ENCODE assay signal across 12 mouse cellular contexts in the genomic region with DNA sequence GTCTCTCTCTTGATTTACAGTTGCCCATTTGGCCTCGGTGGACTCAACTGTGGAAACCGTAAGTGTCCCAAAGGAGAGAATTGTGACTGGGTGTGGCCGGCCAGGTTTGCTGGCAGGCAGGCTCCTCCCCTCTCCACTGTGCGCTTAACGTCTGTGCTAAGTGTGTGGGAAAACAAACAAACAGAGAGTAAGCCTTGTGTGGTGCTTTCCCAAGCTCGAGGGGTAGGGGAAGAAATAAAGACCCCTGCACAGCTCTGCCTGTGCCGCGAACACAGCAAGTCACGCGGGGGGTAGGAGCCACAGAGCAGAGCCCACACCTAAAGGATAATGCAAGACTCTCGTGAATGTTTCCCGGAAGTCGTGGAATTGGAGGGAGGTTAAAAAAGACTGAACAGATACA. TPM values are rescaled to one million over a fixed set of nuclear protein-coding genes. Genes with fewer than 3 reads are reported as not detected.
DNase-seq lines count a peak whose midpoint lies in the region; ATAC-seq and TF ChIP-seq lines count a peak whose summit lies in the region.
"Had no signal": no experiment of that assay in that cellular context is flagged by ENCODE, and none has a peak within 500 bp of the region (broad histone marks: within the 10 kb centered on the region; RNA-seq: fewer than 3 reads in every experiment).

No protein-coding gene starts in this region.

- no peak for DNase-seq in heart, postnatal 0 days (ENCODE audit: low spot score)
- DNase-seq in heart, postnatal 4 days = no peak
- DNase-seq in G1E (ENCODE audit: low spot score) = no peak
- DNase-seq in large intestine, adult 2 months (ENCODE audit: low read depth, low spot score) = peak; percentile 65
- DNase-seq in urinary bladder, postnatal 10 days (ENCODE audit: low spot score) = no peak
- DNase-seq in frontal cortex, postnatal 10 days (ENCODE audit: low spot score in 2 of 2) = no peak
- DNase-seq in left cerebral cortex, postnatal 4 days = no peak
- DNase-seq: cerebellum, adult 8-10 months; heart, postnatal 36 days had no signal

- H3K4me2 ChIP-seq in heart, postnatal 0 days (ENCODE audit: low read depth, low read length) = peak overlapping the region; percentile 2; the same call in 1 of the 2 replicates

- H3K4me3 ChIP-seq in heart, postnatal 0 days (ENCODE audit: low read depth, low read length) = no peak overlapping the region
- H3K4me3 ChIP-seq in G1E (ENCODE audit: low read depth, low read length) = peak overlapping the region; percentile 65; the same call in 1 of the 2 replicates

- H3K9ac ChIP-seq in heart, postnatal 0 days (replicated peaks; ENCODE audit: low read depth, low read length) = no peak overlapping the region

- no peak for ATAC-seq in heart, postnatal 0 days (ENCODE audit: insufficient read depth, low read depth)
- ATAC-seq in G1E (ENCODE audit: extremely low read depth, insufficient number of reproducible peaks, low FRiP score, poor library complexity, severe bottlenecking) = no peak; the same call in 1 of the 2 replicates
- peak; percentile 24; the same call in 1 of the 2 replicates for ATAC-seq in megakaryocyte-erythroid progenitor cell, adult 5-6 weeks (replicated peaks; ENCODE audit: low FRiP score, low TSS enrichment, poor library complexity, severe bottlenecking)
- ATAC-seq: midbrain, embryonic 16.5 days had no signal

- TF ChIP-seq CTCF in heart, postnatal 0 days (IDR thresholded peaks at IDR 0.05; ENCODE audit: low read depth) = no peak
- no peak for TF ChIP-seq CTCF in G1E (IDR thresholded peaks at IDR 0.05; ENCODE audit: low read depth, low read length)

- no peak overlapping the region for H3K27ac ChIP-seq in heart, postnatal 0 days (ENCODE audit: low read depth)

- no peaks in the 10 kb centered on the region for H3K27me3 ChIP-seq in heart, postnatal 0 days (ENCODE audit: control insufficient read depth, insufficient read depth, low read length)
- H3K27me3 ChIP-seq in G1E (ENCODE audit: insufficient read depth, low read length) = no peaks in the 10 kb centered on the region
- H3K27me3 ChIP-seq: CH12.LX had no signal

- 49% methylated on average over 13 of the region's 13 CpGs for WGBS in heart, postnatal 0 days
- WGBS in large intestine, adult 2 months = 16% methylated on average over 13 of the region's 13 CpGs

- H3K36me3 ChIP-seq in heart, postnatal 0 days (replicated peaks; ENCODE audit: control insufficient read depth, insufficient read depth, low read length) = peaks cover 83% of the 10 kb centered on the region
- H3K36me3 ChIP-seq in G1E (replicated peaks) = peaks cover 13% of the 10 kb centered on the region

- no peaks in the 10 kb centered on the region for H3K4me1 ChIP-seq in heart, postnatal 0 days (ENCODE audit: control insufficient read depth, insufficient read depth)
- peaks cover 73% of the 10 kb centered on the region for H3K4me1 ChIP-seq in G1E (ENCODE audit: insufficient read depth, low read depth, low read length)

- no peaks in the 10 kb centered on the region for H3K9me3 ChIP-seq in heart, postnatal 0 days (replicated peaks; ENCODE audit: control insufficient read depth, low read length)
- H3K9me3 ChIP-seq in G1E (replicated peaks) = no peaks in the 10 kb centered on the region

- intact Hi-C loops in left cerebral cortex, postnatal 4 days (cut with DNase I) = no loop called here

- TF ChIP-seq EP300 in heart, postnatal 0 days (IDR thresholded peaks at IDR 0.05; ENCODE audit: low read depth) = no peak

RNA-seq across cellular contexts. Expression of a gene that starts 42.7 kb away (rescaled TPM):
- total RNA-seq in heart, postnatal 0 days (2014; rRNA removed; ENCODE audit: low replicate concordance) = not detected in 2 replicates
- polyA plus RNA-seq in heart, postnatal 0 days (2015; fragmentation: Nextera tagmentation; extraction: Ambion mirVana) = not detected in 2 replicates
- total RNA-seq in heart, postnatal 4 days (2021) = under 1 TPM; 0.12 to 0.20 TPM
- total RNA-seq in G1E (2014; fragmentation: Nextera tagmentation) = 2.7 and 2.9 TPM in 2 replicates
- total RNA-seq in G1E (2017) = 6.4 and 6.9 TPM in 2 replicates
- polyA plus RNA-seq in G1E (2012) = 0.17 and 0.21 TPM in 2 replicates
- polyA plus RNA-seq in large intestine, adult 2 months (2012; rRNA removed) = 1,622 and 2,064 TPM in 2 replicates
- total RNA-seq in megakaryocyte-erythroid progenitor cell, adult 5-6 weeks (2014; fragmentation: Nextera tagmentation) = 55.5 and 80.6 TPM in 2 replicates
- 66.2 and 172 TPM in 2 replicates for total RNA-seq in megakaryocyte-erythroid progenitor cell, adult 5-6 weeks (2017)
- not detected for total RNA-seq in left cerebral cortex, postnatal 4 days (2021)
- total RNA-seq: CH12.LX had no signal
- polyA plus RNA-seq: midbrain, embryonic 16.5 days had no signal

Comparison
In these comparisons a context has a peak if more than half of its experiments do, and no peak if none do; other contexts are left out.
1. RNA of a gene that starts 42.7 kb away (total RNA-seq): 55.5 to 172 TPM in megakaryocyte-erythroid progenitor cell, adult 5-6 weeks; 2.7 to 6.9 TPM in G1E, 0.12 to 0.20 TPM in heart, postnatal 4 days, not detected in left cerebral cortex, postnatal 4 days and not detected in heart, postnatal 0 days; every median in the first group is over 4 times any median in the second.